Mouse (Mus musculus) liver, adult 2 months (tissue): ENCODE data around the gene Wdr60.

ENCODE experiments used
- CTCF ChIP-seq: fragments of 200-500 bp; IDR thresholded peaks from 2 replicates; pipeline ENCODE4 v1.5.1; 2011; ENCODE audit warnings: low read depth, low read length, control low read depth
- POLR2A ChIP-seq: fragments of 200-500 bp; IDR thresholded peaks from 2 replicates; pipeline ENCODE4 v1.6.1; 2011; ENCODE audit warnings: low read length, control low read depth; ENCODE audit not compliant: insufficient read depth; ENCODE audit errors: extremely low read depth

DNA sequence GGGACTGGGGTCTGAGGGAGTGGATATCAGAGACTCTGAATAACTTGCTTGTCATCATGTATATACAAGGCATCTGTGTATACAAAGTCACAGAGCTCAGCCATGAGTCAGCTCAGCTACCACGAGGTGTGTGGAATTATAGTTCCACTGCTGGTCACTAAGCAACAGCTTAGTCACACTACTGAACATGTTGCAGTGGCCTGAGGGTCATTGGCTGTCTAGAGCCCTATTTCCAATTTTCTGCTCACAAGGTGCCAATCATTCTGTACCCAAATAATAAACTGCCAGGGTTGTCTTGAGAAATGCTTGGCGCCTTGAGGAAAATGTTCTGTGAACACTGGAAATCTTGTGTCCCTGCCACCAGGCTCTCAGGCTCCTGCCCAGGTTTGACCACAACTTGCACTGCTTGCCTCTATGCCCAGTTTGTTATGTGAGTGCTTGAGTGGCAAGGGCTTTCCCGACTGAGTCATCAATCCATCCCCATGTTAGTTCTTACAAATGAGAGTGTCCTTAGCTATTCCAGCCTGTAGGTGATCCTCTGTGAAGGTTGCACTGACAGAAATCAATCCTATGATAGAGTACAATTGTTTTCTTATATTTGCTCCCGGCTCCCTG is 81.3 kb downstream of the Wdr60 start:
- no peak for TF ChIP-seq POLR2A
- no peak for TF ChIP-seq CTCF
